Mouse (Mus musculus) liver, embryonic 14.5 days (tissue): ENCODE data around the gene Psmb7.

Source experiments
- CTCF ChIP-seq: IDR thresholded peaks from 2 replicates; pipeline ENCODE4 v1.5.1; 2016; ENCODE audit warnings: antibody characterized with exemption, low read depth, control low read depth
- EP300 ChIP-seq: IDR thresholded peaks from 2 replicates; pipeline ENCODE4 v1.6.1; 2016; ENCODE audit warnings: antibody characterized with exemption, low read depth

DNA sequence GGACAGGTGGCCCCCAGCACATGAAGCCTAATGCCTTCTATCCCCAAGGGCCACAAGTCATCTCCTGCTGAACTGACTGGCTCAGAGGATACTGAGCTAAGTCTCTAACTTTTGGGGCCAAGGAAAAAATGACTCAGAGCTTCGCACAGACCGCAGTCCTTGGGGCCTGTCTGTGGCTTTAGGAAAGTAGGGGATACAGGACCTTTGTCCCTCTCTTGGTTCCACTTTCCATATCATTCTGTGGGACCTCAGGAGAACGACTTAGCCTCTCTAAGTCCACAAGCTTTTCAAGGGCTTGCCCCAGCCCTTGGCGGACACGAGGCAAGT, 9.4 kb upstream of the Psmb7 start:
- TF ChIP-seq CTCF (no peak), EP300 (no peak)
